Mouse (Mus musculus) heart, postnatal 25 days (tissue): ENCODE results near the gene 4933415A04Rik. TPM values are rescaled to one million over a fixed set of nuclear protein-coding genes. Genes with fewer than 3 reads are reported as not detected.

ENCODE experiments used
- DNase-seq: peaks from one replicate; pipeline ENCODE4 v3.0.0; 2022; ENCODE audit warnings: low spot score
- intact Hi-C: fragments of 180-260 bp; cut with DNase I; formaldehyde crosslinking; loops from one replicate; pipeline ENCODE4 v1.15.1; 2025
- total RNA-seq, 2 experiments: library from RNA; stranded (reverse); gene quantifications; 2 replicates each; pipeline ENCODE4 v1.2.3; 2021

Gene 4933415A04Rik
- total RNA-seq, 2 experiments from 2014 or later: 0.49 to 0.67 TPM

- intact Hi-C loops: no loop called here
- DNase-seq: peak; percentile 23
These were observed 39.6 kb downstream of the 4933415A04Rik start for GRCm38 (mm10) chr11:43626300-43626926.

- no peak for DNase-seq
These were observed 40.2 kb downstream of the 4933415A04Rik start for GRCm38 (mm10) chr11:43626927-43627645.

GRCm38 (mm10) chr11:43631645-43632044, 44.8 kb downstream of the 4933415A04Rik start:
- DNase-seq: no peak
- intact Hi-C loops: loop anchor here (5.0 kb wide), 1 partner anchor 51 kb away; the partner anchor contains the start of gene Pwwp2a

More at GRCm38 (mm10) chr11:43626927-43627645, 40.2 kb downstream of the 4933415A04Rik start:
- intact Hi-C loops: no loop called here

GRCm38 (mm10) chr11:43632566-43632965, 45.7 kb downstream of the 4933415A04Rik start:
- intact Hi-C loops: loop anchor here (5.0 kb wide), 1 partner anchor 50 kb away; the partner anchor contains the start of gene Pwwp2a
- no peak for DNase-seq

- intact Hi-C loops: loop anchor here (5.0 kb wide), 1 partner anchor 49 kb away; the partner anchor contains the start of gene Pwwp2a
- no peak for DNase-seq
These were observed 46.3 kb downstream of the 4933415A04Rik start for GRCm38 (mm10) chr11:43633165-43633564.

- intact Hi-C loops: loop anchor here (5.0 kb wide), 1 partner anchor 48 kb away; the partner anchor contains the start of gene Pwwp2a
- peak; percentile 46 for DNase-seq
These were observed 47.0 kb downstream of the 4933415A04Rik start for GRCm38 (mm10) chr11:43633658-43634401.

- DNase-seq: no peak
- intact Hi-C loops: no loop called here
These were observed 49.9 kb downstream of the 4933415A04Rik start for GRCm38 (mm10) chr11:43636761-43637160.

- intact Hi-C loops: no loop called here
- no peak for DNase-seq
These were observed 51.6 kb downstream of the 4933415A04Rik start for GRCm38 (mm10) chr11:43638486-43638885.

Other genes with a start within 250 kb of the 4933415A04Rik start
- 10 to 100 TPM; 64.3 to 73.1 TPM for gene Pttg1, start 160.8 kb upstream of the 4933415A04Rik start, total RNA-seq
- gene Slu7, start 153.3 kb upstream of the 4933415A04Rik start, total RNA-seq: 10 to 100 TPM; 26.2 to 27.0 TPM
- 1 to 10 TPM; 6.7 to 6.9 TPM for gene C1qtnf2, start 112.8 kb upstream of the 4933415A04Rik start, total RNA-seq
- 1 to 10 TPM; 2.3 to 3.5 TPM for gene Ccnjl, start 58.3 kb upstream of the 4933415A04Rik start, total RNA-seq
- gene Fabp6, start 14.5 kb downstream of the 4933415A04Rik start, total RNA-seq: not detected
- gene Pwwp2a, start 95.0 kb downstream of the 4933415A04Rik start, total RNA-seq: 10 to 100 TPM; 18.9 to 20.9 TPM
- 10 to 100 TPM; 47.5 to 47.9 TPM for gene Ttc1, start 161.0 kb downstream of the 4933415A04Rik start, total RNA-seq